ENCODE assay signal across 8 mouse cellular contexts in the genomic region with DNA sequence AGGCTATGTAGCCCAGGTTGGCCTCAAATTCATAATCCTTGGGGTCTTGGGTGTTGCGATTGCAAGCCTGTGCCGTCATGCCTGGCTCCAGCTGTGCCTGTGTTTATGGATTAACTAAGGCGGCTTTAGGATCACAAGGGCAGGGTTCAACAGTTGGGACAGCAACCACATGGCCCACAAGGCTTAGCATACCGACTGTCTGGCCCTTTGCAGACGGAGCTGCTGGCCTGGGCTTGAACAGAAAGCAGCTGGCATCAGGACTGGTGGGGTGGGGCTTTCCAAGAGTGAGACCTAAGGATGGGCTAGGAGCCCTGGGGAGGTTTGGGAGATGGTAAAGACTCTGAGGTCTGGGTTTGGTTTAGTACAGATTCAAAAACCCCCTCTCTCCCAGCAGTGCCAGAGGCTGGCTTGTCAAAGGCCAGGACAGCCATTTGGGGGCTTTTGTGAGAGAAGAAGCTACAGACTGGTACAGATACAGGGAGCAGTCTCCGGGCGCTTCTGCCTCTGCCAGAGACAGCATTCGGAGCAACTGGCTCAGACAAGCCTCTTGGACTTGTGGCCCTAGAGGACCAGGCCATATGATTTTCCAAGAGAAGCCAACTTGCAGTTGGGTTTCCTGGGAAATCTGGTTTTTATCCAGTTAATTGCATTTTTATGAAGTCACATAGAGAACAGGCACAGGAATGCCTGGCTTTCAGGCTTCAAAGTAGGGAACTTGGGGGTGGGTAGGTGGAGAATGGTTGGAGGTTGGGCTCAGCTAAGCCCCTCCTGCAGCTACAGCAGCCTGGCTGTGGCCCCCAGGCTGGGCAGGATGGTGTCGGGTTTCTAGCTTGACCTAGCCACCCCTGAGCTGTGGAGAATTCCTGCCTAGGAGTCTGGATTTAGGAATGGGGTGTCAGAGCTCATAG. TPM values are rescaled to one million over a fixed set of nuclear protein-coding genes. Genes with fewer than 3 reads are reported as not detected.
DNase-seq lines count a peak whose midpoint lies in the region; ATAC-seq and TF ChIP-seq lines count a peak whose summit lies in the region.

No protein-coding gene starts in this region.

- DNase-seq in heart, postnatal 0 days (ENCODE audit: low spot score), result no peak
- no peak for DNase-seq in heart, adult 2 months
- DNase-seq in kidney, postnatal 4 days, result peak; percentile 70 to 81
- DNase-seq in neural tube, embryonic 11.5 days (ENCODE audit: low spot score), result peak; percentile 58
- no peak for DNase-seq in spleen, postnatal 4 days (ENCODE audit: low spot score in 2 of 2)
- no peak for DNase-seq in frontal cortex, postnatal 10 days (ENCODE audit: low spot score in 2 of 2)
- DNase-seq in right cerebral cortex, postnatal 14 days, result no peak

- H3K4me2 ChIP-seq in heart, postnatal 0 days (ENCODE audit: low read depth, low read length), result peak overlapping the region; percentile 65
- H3K4me2 ChIP-seq in embryonic facial prominence, embryonic 13.5 days, result peak overlapping the region; percentile 48
- peak overlapping the region; percentile 16; the same call in 1 of the 2 replicates for H3K4me2 ChIP-seq in neural tube, embryonic 11.5 days (ENCODE audit: low read depth)

- no peaks in the 10 kb centered on the region for H3K9me3 ChIP-seq in heart, postnatal 0 days (replicated peaks; ENCODE audit: control insufficient read depth, low read length)
- H3K9me3 ChIP-seq in embryonic facial prominence, embryonic 13.5 days, result no peaks in the 10 kb centered on the region
- no peaks in the 10 kb centered on the region for H3K9me3 ChIP-seq in neural tube, embryonic 11.5 days (ENCODE audit: control insufficient read depth, low read length)

- TF ChIP-seq EP300 in heart, postnatal 0 days (IDR thresholded peaks at IDR 0.05; ENCODE audit: low read depth), result no peak
- no peak for TF ChIP-seq EP300 in heart, adult 2 months (IDR thresholded peaks at IDR 0.05; ENCODE audit: insufficient read depth, low read depth, low read length)

- peak overlapping the region; percentile 44 for H3K4me3 ChIP-seq in heart, postnatal 0 days (ENCODE audit: low read depth, low read length)
- H3K4me3 ChIP-seq in heart, adult 2 months, result no peak overlapping the region
- no peak overlapping the region; the same call in 1 of the 2 replicates for H3K4me3 ChIP-seq in embryonic facial prominence, embryonic 13.5 days
- H3K4me3 ChIP-seq in neural tube, embryonic 11.5 days (ENCODE audit: low read depth, low read length), result no peak overlapping the region

- H3K79me2 ChIP-seq in heart, adult 2 months (replicated peaks; ENCODE audit: control insufficient read depth, insufficient read depth, low read length), result no peaks in the 10 kb centered on the region

- peak overlapping the region; percentile 42; the same call in 1 of the 2 replicates for H3K9ac ChIP-seq in heart, postnatal 0 days (replicated peaks; ENCODE audit: low read depth, low read length)
- no peak overlapping the region for H3K9ac ChIP-seq in heart, adult 2 months (ENCODE audit: low read depth, low read length)
- peak overlapping the region; percentile 44; the same call in 1 of the 2 replicates for H3K9ac ChIP-seq in embryonic facial prominence, embryonic 13.5 days
- H3K9ac ChIP-seq in neural tube, embryonic 11.5 days (ENCODE audit: low read length), result no peak overlapping the region; the same call in 1 of the 2 replicates

- TF ChIP-seq POLR2A in heart, adult 2 months (IDR thresholded peaks at IDR 0.05; ENCODE audit: insufficient read depth, low read depth, low read length), result no peak

- H3K36me3 ChIP-seq in heart, postnatal 0 days (replicated peaks; ENCODE audit: control insufficient read depth, insufficient read depth, low read length), result no peaks in the 10 kb centered on the region
- no peaks in the 10 kb centered on the region for H3K36me3 ChIP-seq in heart, adult 2 months (ENCODE audit: control insufficient read depth, insufficient read depth, low read length)
- peaks cover 13% of the 10 kb centered on the region; the same call in 1 of the 2 replicates for H3K36me3 ChIP-seq in embryonic facial prominence, embryonic 13.5 days
- H3K36me3 ChIP-seq in neural tube, embryonic 11.5 days (ENCODE audit: control insufficient read depth, insufficient read depth, low read length), result no peaks in the 10 kb centered on the region

- WGBS in heart, postnatal 0 days, result 57% methylated on average over 9 of the region's 9 CpGs
- 74% methylated on average over 9 of the region's 9 CpGs for WGBS in heart, adult 2 months
- WGBS in embryonic facial prominence, embryonic 13.5 days, result 17% methylated on average over 9 of the region's 9 CpGs
- 48% methylated on average over 9 of the region's 9 CpGs for WGBS in neural tube, embryonic 11.5 days

- intact Hi-C loops in heart, adult 2 months (cut with DNase I), result no loop called here

- no peak for ATAC-seq in heart, postnatal 0 days (ENCODE audit: insufficient read depth, low read depth)
- ATAC-seq in embryonic facial prominence, embryonic 13.5 days (ENCODE audit: insufficient number of reproducible peaks, insufficient read depth, low FRiP score, low TSS enrichment, low read depth), result peak; percentile 40; the same call in 1 of the 2 replicates
- ATAC-seq in neural tube, embryonic 11.5 days (ENCODE audit: insufficient read depth, low FRiP score, low TSS enrichment), result no peak

- H3K27me3 ChIP-seq in heart, postnatal 0 days (ENCODE audit: control insufficient read depth, insufficient read depth, low read length), result no peaks in the 10 kb centered on the region
- no peaks in the 10 kb centered on the region for H3K27me3 ChIP-seq in heart, adult 2 months (ENCODE audit: control insufficient read depth, insufficient read depth, low read length)
- H3K27me3 ChIP-seq in embryonic facial prominence, embryonic 13.5 days, result no peaks in the 10 kb centered on the region
- no peaks in the 10 kb centered on the region for H3K27me3 ChIP-seq in neural tube, embryonic 11.5 days (ENCODE audit: control insufficient read depth, insufficient read depth, low read length)

- peak overlapping the region; percentile 75 for H3K27ac ChIP-seq in heart, postnatal 0 days (ENCODE audit: low read depth)
- no peak overlapping the region for H3K27ac ChIP-seq in heart, adult 2 months
- H3K27ac ChIP-seq in embryonic facial prominence, embryonic 13.5 days, result peak overlapping the region; percentile 94
- H3K27ac ChIP-seq in neural tube, embryonic 11.5 days (ENCODE audit: low read depth, low read length), result 0 out of 2 replicates have a peak overlapping the region, but pooled peaks have one; percentile 3

- peaks cover 19% of the 10 kb centered on the region for H3K4me1 ChIP-seq in heart, postnatal 0 days (ENCODE audit: control insufficient read depth, insufficient read depth)
- no peaks in the 10 kb centered on the region for H3K4me1 ChIP-seq in heart, adult 2 months (ENCODE audit: control insufficient read depth, insufficient read depth, low read length)
- peaks cover 55% of the 10 kb centered on the region for H3K4me1 ChIP-seq in embryonic facial prominence, embryonic 13.5 days
- H3K4me1 ChIP-seq in neural tube, embryonic 11.5 days (ENCODE audit: control insufficient read depth, insufficient read depth, low read length), result peaks cover 17% of the 10 kb centered on the region

- TF ChIP-seq CTCF in heart, postnatal 0 days (IDR thresholded peaks at IDR 0.05; ENCODE audit: low read depth), result no peak
- no peak for TF ChIP-seq CTCF in heart, adult 2 months (IDR thresholded peaks at IDR 0.05)

RNA-seq across cellular contexts. Expression of gene Adnp, which starts 37.8 kb away (rescaled TPM):
- total RNA-seq in heart, postnatal 0 days (2014; rRNA removed; ENCODE audit: low replicate concordance), result 11.2 and 28.2 TPM in 2 replicates
- 1.4 and 2.4 TPM in 2 replicates for polyA plus RNA-seq in heart, postnatal 0 days (2015; fragmentation: Nextera tagmentation; extraction: Ambion mirVana)
- total RNA-seq in heart, adult 2 months (2021), result 10 to 100 TPM; 29.6 to 30.7 TPM
- polyA plus RNA-seq in heart, adult 2 months (2012; rRNA removed), result 7.4 and 11.2 TPM in 2 replicates
- polyA plus RNA-seq in embryonic facial prominence, embryonic 13.5 days (2015; fragmentation: Nextera tagmentation; extraction: Ambion mirVana), result 3.1 and 3.9 TPM in 2 replicates
- 14.1 and 14.2 TPM in 2 replicates for polyA plus RNA-seq in neural tube, embryonic 11.5 days (2014; fragmentation: Nextera tagmentation; extraction: Ambion mirVana)

Comparison
In these comparisons a context has a peak if more than half of its experiments do, and no peak if none do; other contexts are left out.
1. H3K9ac ChIP-seq: peak in heart, postnatal 0 days (single experiment) and embryonic facial prominence, embryonic 13.5 days (single experiment); none in heart, adult 2 months (single experiment) and neural tube, embryonic 11.5 days (single experiment).
2. DNase-seq: peak in kidney, postnatal 4 days (2 of 2) and neural tube, embryonic 11.5 days (single experiment); none in heart, postnatal 0 days (single experiment), heart, adult 2 months (0 of 2), spleen, postnatal 4 days (0 of 2), frontal cortex, postnatal 10 days (0 of 2) and right cerebral cortex, postnatal 14 days (single experiment).
3. Peak in every context shown above with its lines, with median percentiles within 50 percentile points of each other: H3K4me2 ChIP-seq.